Mouse (Mus musculus) G1E (cell line): ENCODE measurements around the gene Gab2.

Source experiments
- CTCF ChIP-seq: IDR thresholded peaks from 2 replicates; pipeline ENCODE4 v1.5.1; 2012; ENCODE audit warnings: low read depth, low read length, inconsistent platforms, mixed read lengths
- GATA1 ChIP-seq: IDR thresholded peaks from 2 replicates; pipeline ENCODE4 v1.6.1; 2012; ENCODE audit warnings: borderline replicate concordance, low read length, inconsistent platforms, mixed read lengths
- TAL1 ChIP-seq: conservative IDR thresholded peaks from 2 replicates; pipeline ENCODE4 v1.6.1; 2012; ENCODE audit warnings: low read depth, low read length, inconsistent platforms, mixed read lengths

GRCm38 (mm10) chr7:97334406-97334805, 253.0 kb downstream of the Gab2 start:
- TF ChIP-seq TAL1 = no peak
- no peak for TF ChIP-seq CTCF
- no peak for TF ChIP-seq GATA1
